Mouse (Mus musculus) retina, postnatal 1 day (tissue): ENCODE results near the gene Cntrob.
A peak's percentile ranks its signal among the peaks of the same experiment; 100 is the strongest.

ENCODE experiments used
- DNase-seq: peaks from one replicate; pipeline ENCODE4 v3.0.0-alpha.2; 2012

Gene Cntrob

GRCm38 (mm10) chr11:69323667-69324111 is at the start of gene Cntrob, which contains the start of gene Trappc1:
Gene Cntrob, minus strand, starts transcription at chr11:69323775.
Gene Trappc1, plus strand, starts transcription at chr11:69323980.
- peak; percentile 99 for DNase-seq

GRCm38 (mm10) chr11:69372780-69373170 is 49.2 kb upstream of the Cntrob start:
- peak; percentile 35 for DNase-seq

GRCm38 (mm10) chr11:69372056-69372779 is 48.6 kb upstream of the Cntrob start:
- DNase-seq = peak; percentile 52

- DNase-seq = no peak
These were observed 48.0 kb upstream of the Cntrob start for GRCm38 (mm10) chr11:69371601-69372000.

- DNase-seq = no peak
These were observed 47.2 kb upstream of the Cntrob start for GRCm38 (mm10) chr11:69370817-69371215.

- DNase-seq = peak; percentile 11
These were observed 46.6 kb upstream of the Cntrob start for GRCm38 (mm10) chr11:69369990-69370816.

- DNase-seq = peak; percentile 35
These were observed 45.8 kb upstream of the Cntrob start, which contains the start of gene Chd3 for GRCm38 (mm10) chr11:69369215-69369989. Gene Chd3, minus strand, starts transcription at chr11:69369406.

GRCm38 (mm10) chr11:69368356-69369214 is 45.0 kb upstream of the Cntrob start:
- peak; percentile 72 for DNase-seq

- DNase-seq = peak; percentile 78
These were observed 44.2 kb upstream of the Cntrob start for GRCm38 (mm10) chr11:69367616-69368355.

GRCm38 (mm10) chr11:69366855-69367615 is 43.5 kb upstream of the Cntrob start:
- DNase-seq = peak; percentile 35

GRCm38 (mm10) chr11:69366157-69366854 is 42.7 kb upstream of the Cntrob start:
- DNase-seq = peak; percentile 96

- peak; percentile 18 for DNase-seq
These were observed 42.1 kb upstream of the Cntrob start for GRCm38 (mm10) chr11:69365722-69366121.

- peak; percentile 97 for DNase-seq
These were observed 41.3 kb upstream of the Cntrob start for GRCm38 (mm10) chr11:69364910-69365309.

- no peak for DNase-seq
These were observed 40.8 kb upstream of the Cntrob start for GRCm38 (mm10) chr11:69364376-69364775.

GRCm38 (mm10) chr11:69362479-69362878 is 38.9 kb upstream of the Cntrob start:
- DNase-seq = peak; percentile 4

GRCm38 (mm10) chr11:69362021-69362420 is 38.4 kb upstream of the Cntrob start:
- peak; percentile 4 for DNase-seq

GRCm38 (mm10) chr11:69357690-69358089 is 34.1 kb upstream of the Cntrob start:
- DNase-seq = no peak

- DNase-seq = no peak
These were observed 33.0 kb upstream of the Cntrob start for GRCm38 (mm10) chr11:69356544-69356943.

GRCm38 (mm10) chr11:69346441-69346840 is 22.9 kb upstream of the Cntrob start:
- no peak for DNase-seq
